ENCODE assay signal across 8 mouse cellular contexts in the genomic region with DNA sequence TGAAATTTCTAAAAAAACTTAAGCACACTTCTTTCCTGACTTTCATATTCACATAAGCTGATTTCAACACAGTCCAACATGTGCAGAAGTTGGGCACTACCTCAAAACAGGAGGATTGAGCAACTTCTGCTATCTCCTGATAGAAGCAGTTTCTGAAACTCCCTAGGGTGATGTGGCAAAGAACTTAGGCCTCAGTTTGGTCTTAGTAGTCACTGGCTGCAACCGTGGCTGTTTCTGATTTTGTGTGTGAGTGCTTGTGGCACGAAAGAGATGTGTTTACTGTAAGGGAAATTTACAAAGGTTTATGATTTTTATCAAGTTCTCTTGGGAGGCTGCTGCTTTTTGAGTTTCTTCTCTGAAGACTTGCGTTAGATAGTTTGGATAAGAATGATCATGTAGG. TPM values are rescaled to one million over a fixed set of nuclear protein-coding genes. Genes with fewer than 3 reads are reported as not detected.
A peak's percentile ranks its signal among the peaks of the same experiment; 100 is the strongest.
DNase-seq lines count a peak whose midpoint lies in the region; ATAC-seq and TF ChIP-seq lines count a peak whose summit lies in the region.

No protein-coding gene starts in this region.

- peak overlapping the region; percentile 88 for H3K4me3 ChIP-seq in brown adipose tissue, adult 24 weeks (ENCODE audit: insufficient read depth, low read depth, low read length)
- peak overlapping the region; percentile 85 for H3K4me3 ChIP-seq in heart, embryonic 10.5 days
- H3K4me3 ChIP-seq in kidney, postnatal 0 days (replicated peaks; ENCODE audit: low read depth, low read length), result peak overlapping the region; percentile 79
- peak overlapping the region; percentile 82 for H3K4me3 ChIP-seq in stomach, embryonic 14.5 days (ENCODE audit: low read depth, low read length)

- no peaks in the 10 kb centered on the region for H3K9me3 ChIP-seq in heart, embryonic 10.5 days
- H3K9me3 ChIP-seq in kidney, postnatal 0 days (replicated peaks; ENCODE audit: low read length), result no peaks in the 10 kb centered on the region
- H3K9me3 ChIP-seq in stomach, embryonic 14.5 days (ENCODE audit: control insufficient read depth, low read depth, low read length), result no peaks in the 10 kb centered on the region

- ATAC-seq in kidney, postnatal 0 days (replicated peaks; ENCODE audit: low FRiP score, low read depth), result no peak
- peak; percentile 53 for ATAC-seq in megakaryocyte progenitor cell, adult 5-6 weeks (replicated peaks; ENCODE audit: poor library complexity)
- no peak for ATAC-seq in stomach, embryonic 14.5 days (ENCODE audit: insufficient number of reproducible peaks, insufficient read depth, low FRiP score, low read depth)

- H3K27me3 ChIP-seq in heart, embryonic 10.5 days (ENCODE audit: insufficient read depth, poor library complexity, severe bottlenecking), result no peaks in the 10 kb centered on the region
- H3K27me3 ChIP-seq in kidney, postnatal 0 days (ENCODE audit: insufficient read depth, low read length), result no peaks in the 10 kb centered on the region
- H3K27me3 ChIP-seq in stomach, embryonic 14.5 days (ENCODE audit: control insufficient read depth, insufficient read depth, low read length), result no peaks in the 10 kb centered on the region

- peak; percentile 7 to 14 for DNase-seq in layer of hippocampus, postnatal 10 days (ENCODE audit: low spot score in 2 of 2)
- DNase-seq in layer of hippocampus, postnatal 14 days (ENCODE audit: low spot score in 2 of 2), result no peak
- no peak for DNase-seq in heart, embryonic 10.5 days (ENCODE audit: low spot score)
- DNase-seq in kidney, postnatal 0 days (ENCODE audit: low spot score), result peak; percentile 31
- DNase-seq in frontal cortex, adult 2 months (ENCODE audit: extremely low spot score in 1 of 2, low spot score in 1 of 2), result no peak

- H3K9ac ChIP-seq in kidney, postnatal 0 days (ENCODE audit: low read depth, low read length), result peak overlapping the region; percentile 89
- peak overlapping the region; percentile 87 for H3K9ac ChIP-seq in stomach, embryonic 14.5 days (replicated peaks; ENCODE audit: low read depth, low read length)

- no peak for TF ChIP-seq CTCF in kidney, postnatal 0 days (IDR thresholded peaks at IDR 0.05; ENCODE audit: low read depth)

- no peaks in the 10 kb centered on the region for H3K36me3 ChIP-seq in heart, embryonic 10.5 days
- no peaks in the 10 kb centered on the region for H3K36me3 ChIP-seq in kidney, postnatal 0 days (ENCODE audit: insufficient read depth, low read length)
- no peaks in the 10 kb centered on the region for H3K36me3 ChIP-seq in stomach, embryonic 14.5 days (ENCODE audit: control insufficient read depth, insufficient read depth, low read length)

- peak overlapping the region; percentile 88 for H3K27ac ChIP-seq in brown adipose tissue, adult 24 weeks (replicated peaks; ENCODE audit: low read depth, low read length)
- H3K27ac ChIP-seq in heart, embryonic 10.5 days, result peak overlapping the region; percentile 95
- peak overlapping the region; percentile 96 for H3K27ac ChIP-seq in kidney, postnatal 0 days
- H3K27ac ChIP-seq in stomach, embryonic 14.5 days (ENCODE audit: low read length), result peak overlapping the region; percentile 96; the same call in 1 of the 2 replicates

- WGBS in heart, embryonic 10.5 days, result 17% methylated on average over 3 of the region's 3 CpGs
- 1% methylated on average over 3 of the region's 3 CpGs for WGBS in kidney, postnatal 0 days
- 6% methylated on average over 3 of the region's 3 CpGs for WGBS in stomach, embryonic 14.5 days

- peak overlapping the region; percentile 73 for H3K4me2 ChIP-seq in kidney, postnatal 0 days (ENCODE audit: low read length)
- H3K4me2 ChIP-seq in stomach, embryonic 14.5 days (replicated peaks; ENCODE audit: low read depth, low read length), result peak overlapping the region; percentile 50

- H3K4me1 ChIP-seq in brown adipose tissue, adult 24 weeks (ENCODE audit: control insufficient read depth, insufficient read depth, insufficient read length, low read length), result peaks cover 9% of the 10 kb centered on the region
- H3K4me1 ChIP-seq in heart, embryonic 10.5 days, result peaks cover 23% of the 10 kb centered on the region
- H3K4me1 ChIP-seq in kidney, postnatal 0 days (replicated peaks; ENCODE audit: insufficient read depth, low read length), result peaks cover 5% of the 10 kb centered on the region
- peaks cover 11% of the 10 kb centered on the region; the same call in 1 of the 2 replicates for H3K4me1 ChIP-seq in stomach, embryonic 14.5 days (ENCODE audit: control insufficient read depth, insufficient read depth, low read length)

RNA-seq across cellular contexts. Expression of gene Mia2, which starts 34.6 kb away (rescaled TPM):
- total RNA-seq in layer of hippocampus, postnatal 10 days (2021), result 10 to 100 TPM; 39.8 to 41.2 TPM
- total RNA-seq in layer of hippocampus, postnatal 14 days (2021), result 10 to 100 TPM; 44.1 to 48.1 TPM
- 60.2 and 62.5 TPM in 2 replicates for polyA plus RNA-seq in brown adipose tissue, adult 24 weeks (2012; ENCODE audit: insufficient read depth, insufficient read length, missing spikeins)
- polyA plus RNA-seq in heart, embryonic 10.5 days (2016; fragmentation: Nextera tagmentation; extraction: Ambion mirVana), result 38.0 and 50.8 TPM in 2 replicates
- polyA plus RNA-seq in kidney, postnatal 0 days (2015; fragmentation: Nextera tagmentation; extraction: Ambion mirVana), result 85.5 and 91.6 TPM in 2 replicates
- total RNA-seq in megakaryocyte progenitor cell, adult 5-6 weeks (2015), result 123 and 138 TPM in 2 replicates
- total RNA-seq in megakaryocyte progenitor cell, adult 5-6 weeks (2017), result 120 and 162 TPM in 2 replicates
- polyA plus RNA-seq in stomach, embryonic 14.5 days (2014; fragmentation: Nextera tagmentation; extraction: Ambion mirVana), result 65.1 and 73.7 TPM in 2 replicates
- polyA plus RNA-seq in frontal cortex, adult 2 months (2012; rRNA removed), result 55.1 and 61.7 TPM in 2 replicates

Comparison
In these comparisons a context has a peak if more than half of its experiments do, and no peak if none do; other contexts are left out.
1. DNase-seq: peak in layer of hippocampus, postnatal 10 days (2 of 2) and kidney, postnatal 0 days (single experiment); none in layer of hippocampus, postnatal 14 days (0 of 2), heart, embryonic 10.5 days (single experiment) and frontal cortex, adult 2 months (0 of 2).
2. Peak in every context shown above with its lines, with median percentiles within 50 percentile points of each other: H3K27ac ChIP-seq and H3K4me3 ChIP-seq.